Mouse (Mus musculus) ES-Bruce4 (cell line): ENCODE results near the gene Gm13694.
"Not testable (repeated sequence)": the region's sequence is repeated elsewhere in the genome, so short reads cannot be mapped to it uniquely, and the experiment has no call there.

Source experiments
- CTCF ChIP-seq: IDR thresholded peaks from one replicate; pipeline ENCODE4 v1.8.1; 2011; ENCODE audit warnings: low read depth, low read length
- POLR2A ChIP-seq: IDR thresholded peaks from one replicate; pipeline ENCODE4 v1.8.1; 2011; ENCODE audit warnings: low read length; ENCODE audit not compliant: insufficient read depth

- not testable (repeated sequence) for TF ChIP-seq CTCF, POLR2A
Measured at GRCm38 (mm10) chr2:83961203-83961602, 17.5 kb upstream of the Gm13694 start, which contains the start of gene Gm13693.
